Mouse (Mus musculus): Measurements from ENCODE around the gene Ror1. TPM values are rescaled to one million over a fixed set of nuclear protein-coding genes. Genes with fewer than 3 reads are reported as not detected.

Ror1 gene
- total and polyA plus RNA-seq, 2 experiments from 2014 or later: 10.3 to 17.5 TPM

GRCm38 (mm10) chr4:100124935-100125334 is 29.3 kb downstream of the Ror1 start:
- H3K9ac ChIP-seq (replicated peaks; ENCODE audit: low read depth, low read length): no peak overlapping the region
- H3K4me3 ChIP-seq (ENCODE audit: low read depth, low read length): no peak overlapping the region
- H3K9me3 ChIP-seq (replicated peaks; ENCODE audit: control insufficient read depth, low read length): no peaks in the 10 kb centered on the region
- no peak for DNase-seq (ENCODE audit: low spot score)
- H3K27me3 ChIP-seq (ENCODE audit: control insufficient read depth, insufficient read depth, low read length): no peaks in the 10 kb centered on the region
- peaks cover 34% of the 10 kb centered on the region for H3K4me1 ChIP-seq (ENCODE audit: control insufficient read depth, insufficient read depth)
- H3K27ac ChIP-seq (ENCODE audit: low read depth): no peak overlapping the region
- no peak for TF ChIP-seq CTCF (IDR thresholded peaks at IDR 0.05; ENCODE audit: low read depth)
- no peak for TF ChIP-seq EP300 (IDR thresholded peaks at IDR 0.05; ENCODE audit: low read depth)
- ATAC-seq (ENCODE audit: insufficient read depth, low read depth): no peak
- H3K36me3 ChIP-seq (replicated peaks; ENCODE audit: control insufficient read depth, insufficient read depth, low read length): no peaks in the 10 kb centered on the region
- 75% methylated on average over 1 of the region's 1 CpGs for WGBS
- no peak overlapping the region for H3K4me2 ChIP-seq (ENCODE audit: low read depth, low read length)

GRCm38 (mm10) chr4:100126531-100127310 is 31.1 kb downstream of the Ror1 start:
- TF ChIP-seq EP300 (IDR thresholded peaks at IDR 0.05; ENCODE audit: low read depth): no peak
- no peak for TF ChIP-seq CTCF (IDR thresholded peaks at IDR 0.05; ENCODE audit: low read depth)
- H3K4me2 ChIP-seq (ENCODE audit: low read depth, low read length): no peak overlapping the region
- WGBS: 82% methylated on average over 12 of the region's 12 CpGs
- no peaks in the 10 kb centered on the region for H3K9me3 ChIP-seq (replicated peaks; ENCODE audit: control insufficient read depth, low read length)
- H3K9ac ChIP-seq (replicated peaks; ENCODE audit: low read depth, low read length): no peak overlapping the region
- H3K4me3 ChIP-seq (ENCODE audit: low read depth, low read length): no peak overlapping the region
- no peaks in the 10 kb centered on the region for H3K36me3 ChIP-seq (replicated peaks; ENCODE audit: control insufficient read depth, insufficient read depth, low read length)
- H3K27me3 ChIP-seq (ENCODE audit: control insufficient read depth, insufficient read depth, low read length): no peaks in the 10 kb centered on the region
- ATAC-seq (ENCODE audit: insufficient read depth, low read depth) (no peak), DNase-seq (ENCODE audit: low spot score) (no peak)
- H3K27ac ChIP-seq (ENCODE audit: low read depth): no peak overlapping the region
- peaks cover 32% of the 10 kb centered on the region for H3K4me1 ChIP-seq (ENCODE audit: control insufficient read depth, insufficient read depth)

GRCm38 (mm10) chr4:100128026-100128922 is 32.7 kb downstream of the Ror1 start:
- Histone ChIP-seq H3K4me1 (ENCODE audit: control insufficient read depth, insufficient read depth) (peaks cover 32% of the 10 kb centered on the region), H3K27me3 (ENCODE audit: control insufficient read depth, insufficient read depth, low read length) (no peaks in the 10 kb centered on the region)
- 80% methylated on average over 12 of the region's 12 CpGs for WGBS

GRCm38 (mm10) chr4:100129201-100129600 is 33.6 kb downstream of the Ror1 start:
- no peak for DNase-seq (ENCODE audit: low spot score)
- Histone ChIP-seq H3K36me3 (replicated peaks; ENCODE audit: control insufficient read depth, insufficient read depth, low read length) (no peaks in the 10 kb centered on the region), H3K4me2 (ENCODE audit: low read depth, low read length) (no peak overlapping the region), H3K27me3 (ENCODE audit: control insufficient read depth, insufficient read depth, low read length) (no peaks in the 10 kb centered on the region), H3K9ac (replicated peaks; ENCODE audit: low read depth, low read length) (no peak overlapping the region), H3K9me3 (replicated peaks; ENCODE audit: control insufficient read depth, low read length) (no peaks in the 10 kb centered on the region), H3K4me3 (ENCODE audit: low read depth, low read length) (no peak overlapping the region), H3K4me1 (ENCODE audit: control insufficient read depth, insufficient read depth) (peaks cover 28% of the 10 kb centered on the region), H3K27ac (ENCODE audit: low read depth) (no peak overlapping the region)
- ATAC-seq (ENCODE audit: insufficient read depth, low read depth): no peak
- TF ChIP-seq EP300 (IDR thresholded peaks at IDR 0.05; ENCODE audit: low read depth) (no peak), CTCF (IDR thresholded peaks at IDR 0.05; ENCODE audit: low read depth) (no peak)
- 38% methylated on average over 5 of the region's 5 CpGs for WGBS

More at GRCm38 (mm10) chr4:100128026-100128922, 32.7 kb downstream of the Ror1 start:
- no peak overlapping the region for H3K4me2 ChIP-seq (ENCODE audit: low read depth, low read length)
- H3K4me3 ChIP-seq (ENCODE audit: low read depth, low read length): no peak overlapping the region
- DNase-seq (ENCODE audit: low spot score): no peak
- H3K36me3 ChIP-seq (replicated peaks; ENCODE audit: control insufficient read depth, insufficient read depth, low read length): no peaks in the 10 kb centered on the region
- no peak for ATAC-seq (ENCODE audit: insufficient read depth, low read depth)
- H3K9me3 ChIP-seq (replicated peaks; ENCODE audit: control insufficient read depth, low read length): no peaks in the 10 kb centered on the region
- TF ChIP-seq CTCF (IDR thresholded peaks at IDR 0.05; ENCODE audit: low read depth): no peak
- TF ChIP-seq EP300 (IDR thresholded peaks at IDR 0.05; ENCODE audit: low read depth): no peak
- no peak overlapping the region for H3K9ac ChIP-seq (replicated peaks; ENCODE audit: low read depth, low read length)
- no peak overlapping the region for H3K27ac ChIP-seq (ENCODE audit: low read depth)

DNA sequence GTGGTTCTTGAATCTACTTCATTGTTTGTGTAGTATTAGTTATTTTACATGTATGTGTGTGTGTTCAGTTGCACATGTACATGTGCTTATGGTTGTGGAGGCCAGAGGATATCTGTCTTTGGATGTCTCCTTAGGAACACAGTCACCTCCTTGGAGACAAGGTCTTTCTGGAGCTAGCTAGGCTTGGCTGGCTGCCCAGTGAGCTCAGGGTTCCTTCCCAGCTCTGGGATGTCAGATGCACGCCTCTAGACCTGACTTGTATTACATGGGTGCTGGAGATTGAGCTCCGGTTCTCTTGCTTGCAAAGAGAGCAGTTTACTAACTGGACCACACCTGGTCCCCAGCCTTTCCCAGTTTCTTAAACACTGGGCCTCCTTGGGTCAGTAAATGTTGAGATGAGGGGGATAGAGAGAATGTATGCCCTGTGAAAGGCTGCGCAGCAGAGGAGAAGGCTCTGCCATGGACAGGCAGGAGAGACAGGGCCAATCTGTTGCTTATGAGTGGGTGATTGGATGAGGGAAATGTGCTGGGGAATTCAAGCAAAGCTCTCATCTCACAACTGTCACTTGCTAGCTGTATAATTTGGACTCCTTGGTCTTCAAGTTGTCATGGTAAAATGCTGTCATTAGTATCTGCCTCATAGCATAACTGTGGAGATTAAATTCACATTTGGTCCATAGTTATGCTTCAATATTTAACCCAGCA is 35.3 kb downstream of the Ror1 start:
- TF ChIP-seq CTCF (IDR thresholded peaks at IDR 0.05; ENCODE audit: low read depth) (no peak), EP300 (IDR thresholded peaks at IDR 0.05; ENCODE audit: low read depth) (no peak)
- Histone ChIP-seq H3K9ac (replicated peaks; ENCODE audit: low read depth, low read length) (no peak overlapping the region), H3K36me3 (replicated peaks; ENCODE audit: control insufficient read depth, insufficient read depth, low read length) (no peaks in the 10 kb centered on the region), H3K27ac (ENCODE audit: low read depth) (no peak overlapping the region), H3K4me2 (ENCODE audit: low read depth, low read length) (no peak overlapping the region), H3K27me3 (ENCODE audit: control insufficient read depth, insufficient read depth, low read length) (no peaks in the 10 kb centered on the region), H3K4me3 (ENCODE audit: low read depth, low read length) (no peak overlapping the region), H3K4me1 (ENCODE audit: control insufficient read depth, insufficient read depth) (peaks cover 30% of the 10 kb centered on the region), H3K9me3 (replicated peaks; ENCODE audit: control insufficient read depth, low read length) (no peaks in the 10 kb centered on the region)
- no peak for DNase-seq (ENCODE audit: low spot score)
- no peak for ATAC-seq (ENCODE audit: insufficient read depth, low read depth)
- 56% methylated on average over 3 of the region's 3 CpGs for WGBS
